Mouse (Mus musculus) myocyte (in vitro differentiated cells): ENCODE results near the gene Eddm3b. TPM values are rescaled to one million over a fixed set of nuclear protein-coding genes. Genes with fewer than 3 reads are reported as not detected.
A peak's percentile ranks its signal among the peaks of the same experiment; 100 is the strongest.

Source experiments
- H3K27me3 ChIP-seq: one replicate; pipeline ENCODE4 v1.6.1; 2011; ENCODE audit not compliant: control insufficient read depth, insufficient read depth, insufficient read length
- H3K36me3 ChIP-seq: one replicate; pipeline ENCODE4 v1.6.1; 2011; ENCODE audit not compliant: control insufficient read depth, insufficient read depth
- H3K4me2 ChIP-seq: one replicate; pipeline ENCODE4 v1.6.1; 2011; ENCODE audit warnings: low read depth, control low read depth
- H3K4me3 ChIP-seq: one replicate; pipeline ENCODE4 v1.5.1; 2011; ENCODE audit warnings: mild to moderate bottlenecking, control low read depth, moderate library complexity
- H3K79me2 ChIP-seq: one replicate; pipeline ENCODE4 v1.6.1; 2011; ENCODE audit not compliant: control insufficient read depth, insufficient read depth
- H3ac ChIP-seq: one replicate; pipeline ENCODE4 v1.6.1; 2011; ENCODE audit not compliant: control insufficient read depth, insufficient read length
- CEBPB ChIP-seq: IDR thresholded peaks from 2 replicates; pipeline ENCODE4 v1.6.1; 2011; ENCODE audit warnings: mild to moderate bottlenecking, moderate library complexity; ENCODE audit not compliant: poor library complexity, insufficient read depth, severe bottlenecking
- E2F4 ChIP-seq: IDR thresholded peaks from one replicate; pipeline ENCODE4 v1.6.1; 2011; ENCODE audit warnings: mild to moderate bottlenecking, control low read depth, moderate library complexity; ENCODE audit not compliant: insufficient read depth
- MAX ChIP-seq: IDR thresholded peaks from one replicate; pipeline ENCODE4 v1.6.1; 2011; ENCODE audit warnings: low read depth, mild to moderate bottlenecking, control low read depth
- MYOD1 ChIP-seq, 3 experiments: IDR thresholded peaks; one replicate each; pipeline ENCODE4 v1.6.1; 2011; ENCODE audit warnings: control low read depth in 2 of 3, low read depth in 2 of 3, mild to moderate bottlenecking in 2 of 3, moderate library complexity in 1 of 3; ENCODE audit not compliant: insufficient read length in 2 of 3, control insufficient read depth in 1 of 3
- MYOG ChIP-seq, 3 experiments: IDR thresholded peaks; one replicate each; pipeline ENCODE4 v1.6.1; 2011; ENCODE audit warnings: control low read depth in 2 of 3, low read depth in 2 of 3, mild to moderate bottlenecking in 2 of 3; ENCODE audit not compliant: insufficient read length in 2 of 3, control insufficient read depth in 1 of 3, insufficient read depth in 1 of 3
- POLR2A ChIP-seq: IDR thresholded peaks from one replicate; pipeline ENCODE4 v1.6.1; 2011; ENCODE audit warnings: low read depth, mild to moderate bottlenecking, control low read depth, moderate library complexity; ENCODE audit not compliant: insufficient read length
- POLR2AphosphoS2 ChIP-seq: IDR thresholded peaks from one replicate; pipeline ENCODE4 v1.6.1; 2011; ENCODE audit warnings: low read depth, control low read depth; ENCODE audit not compliant: insufficient read length
- REST ChIP-seq: IDR thresholded peaks from one replicate; pipeline ENCODE4 v1.6.1; 2011; ENCODE audit warnings: mild to moderate bottlenecking, control low read depth, moderate library complexity; ENCODE audit not compliant: insufficient read depth, insufficient read length
- SRF ChIP-seq: IDR thresholded peaks from one replicate; pipeline ENCODE4 v1.6.1; 2011; ENCODE audit warnings: low read depth; ENCODE audit not compliant: control insufficient read depth, insufficient read length
- TCF12 ChIP-seq: IDR thresholded peaks from one replicate; pipeline ENCODE4 v1.6.1; 2011; ENCODE audit warnings: mild to moderate bottlenecking, control low read depth; ENCODE audit not compliant: poor library complexity, insufficient read depth, severe bottlenecking
- TCF3 ChIP-seq: IDR thresholded peaks from one replicate; pipeline ENCODE4 v1.6.1; 2011; ENCODE audit warnings: low read depth, control low read depth; ENCODE audit not compliant: insufficient read length
- USF1 ChIP-seq: IDR thresholded peaks from one replicate; pipeline ENCODE4 v1.6.1; 2011; ENCODE audit warnings: low read depth, mild to moderate bottlenecking, control low read depth, moderate library complexity
- polyA plus RNA-seq: library from polyadenylated mRNA; unstranded; fragments of >200 nt; fragmentation: generic; extraction: Trizol; gene quantifications from one replicate; pipeline ENCODE4 v1.2.1, GENCODE M21; 2012; ENCODE audit warnings: missing spikeins

Eddm3b gene
- polyA plus RNA-seq, 1 experiment = 0.05 TPM

GRCm38 (mm10) chr14:51101284-51101683 lies 12.9 kb upstream of the Eddm3b start:
- H3K4me2 ChIP-seq = no peak overlapping the region
- TF ChIP-seq POLR2A (no peak), MAX (no peak), MYOD1 (IDR thresholded peaks at IDR 0.05; ENCODE audit: control insufficient read depth in 1 of 3, insufficient read length in 2 of 3, low read depth in 2 of 3) (no peak), POLR2AphosphoS2 (no peak), USF1 (no peak), SRF (no peak), TCF3 (no peak), REST (no peak), TCF12 (no peak), CEBPB (no peak), MYOG (IDR thresholded peaks at IDR 0.05; ENCODE audit: control insufficient read depth in 1 of 3, insufficient read depth in 1 of 3, insufficient read length in 2 of 3, low read depth in 2 of 3) (no peak)
- H3K79me2 ChIP-seq = no peaks in the 10 kb centered on the region
- no peak overlapping the region for H3ac ChIP-seq
- H3K36me3 ChIP-seq = no peaks in the 10 kb centered on the region
- no peak overlapping the region for H3K4me3 ChIP-seq
- no peaks in the 10 kb centered on the region for H3K27me3 ChIP-seq

DNA sequence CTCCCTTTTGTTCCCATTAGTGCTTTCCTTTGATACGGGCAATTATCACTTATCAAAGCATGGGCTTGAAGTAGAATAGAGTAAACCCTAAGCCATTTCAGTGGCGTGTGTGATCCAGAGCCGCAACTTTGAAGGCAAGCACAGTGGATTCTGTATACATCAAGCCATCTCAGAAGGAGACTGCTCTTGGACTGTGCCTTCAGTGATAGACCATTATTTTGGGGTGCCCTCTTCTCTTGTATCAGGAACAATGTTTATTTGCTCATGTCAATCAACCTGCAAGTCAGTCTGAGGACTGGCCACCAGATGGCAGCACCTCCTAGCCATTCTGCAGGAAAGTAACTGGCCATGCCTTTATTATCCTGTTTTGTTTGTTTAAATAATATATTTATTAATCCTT lies 11.0 kb upstream of the Eddm3b start:
- H3K27me3 ChIP-seq = no peaks in the 10 kb centered on the region
- no peak overlapping the region for H3ac ChIP-seq
- no peak overlapping the region for H3K4me2 ChIP-seq
- H3K4me3 ChIP-seq = no peak overlapping the region
- no peak for TF ChIP-seq CEBPB
- no peak for TF ChIP-seq POLR2A
- no peak for TF ChIP-seq MYOG (IDR thresholded peaks at IDR 0.05; ENCODE audit: control insufficient read depth in 1 of 3, insufficient read depth in 1 of 3, insufficient read length in 2 of 3, low read depth in 2 of 3)
- no peak for TF ChIP-seq MAX
- TF ChIP-seq REST = no peak
- TF ChIP-seq SRF = no peak
- TF ChIP-seq E2F4 = no peak
- no peaks in the 10 kb centered on the region for H3K36me3 ChIP-seq
- H3K79me2 ChIP-seq = no peaks in the 10 kb centered on the region

DNA sequence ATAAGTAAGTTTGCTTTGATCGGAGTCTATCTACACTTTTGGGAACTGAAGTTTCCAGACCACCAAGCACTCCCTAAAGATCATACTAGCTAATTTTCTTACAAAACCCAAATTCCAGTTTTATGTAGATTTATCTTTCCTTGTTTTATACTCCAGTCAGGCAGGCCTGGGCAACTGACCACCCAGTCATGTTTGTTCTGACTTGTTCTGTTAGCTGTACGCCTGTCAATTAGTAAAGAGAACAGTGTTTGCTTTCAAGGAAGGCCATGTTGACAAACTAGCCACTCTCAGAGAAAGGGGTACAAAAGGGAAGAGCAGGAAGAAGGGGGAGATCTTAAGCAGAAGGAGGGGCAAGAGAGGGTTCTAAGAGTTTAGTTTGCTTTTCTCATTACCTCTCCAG lies 9.9 kb upstream of the Eddm3b start:
- no peaks in the 10 kb centered on the region for H3K27me3 ChIP-seq
- H3ac ChIP-seq = no peak overlapping the region
- H3K36me3 ChIP-seq = no peaks in the 10 kb centered on the region
- H3K4me2 ChIP-seq = no peak overlapping the region
- H3K4me3 ChIP-seq = no peak overlapping the region
- H3K79me2 ChIP-seq = no peaks in the 10 kb centered on the region
- TF ChIP-seq SRF (no peak), POLR2AphosphoS2 (no peak), REST (no peak), MAX (no peak), MYOD1 (IDR thresholded peaks at IDR 0.05; ENCODE audit: control insufficient read depth in 1 of 3, insufficient read length in 2 of 3, low read depth in 2 of 3) (no peak), POLR2A (no peak), TCF12 (no peak), MYOG (IDR thresholded peaks at IDR 0.05; ENCODE audit: control insufficient read depth in 1 of 3, insufficient read depth in 1 of 3, insufficient read length in 2 of 3, low read depth in 2 of 3) (no peak), E2F4 (no peak), CEBPB (no peak), USF1 (no peak), TCF3 (no peak)

- no peak overlapping the region for H3K4me3 ChIP-seq
- no peaks in the 10 kb centered on the region for H3K36me3 ChIP-seq
- no peak overlapping the region for H3ac ChIP-seq
- H3K27me3 ChIP-seq = no peaks in the 10 kb centered on the region
- H3K79me2 ChIP-seq = no peaks in the 10 kb centered on the region
- TF ChIP-seq POLR2A (no peak), MYOD1 (IDR thresholded peaks at IDR 0.05; ENCODE audit: control insufficient read depth in 1 of 3, insufficient read length in 2 of 3, low read depth in 2 of 3) (no peak), E2F4 (no peak), REST (no peak), SRF (no peak), CEBPB (no peak), USF1 (no peak), TCF12 (no peak), MYOG (IDR thresholded peaks at IDR 0.05; ENCODE audit: control insufficient read depth in 1 of 3, insufficient read depth in 1 of 3, insufficient read length in 2 of 3, low read depth in 2 of 3) (no peak), POLR2AphosphoS2 (no peak), TCF3 (no peak), MAX (no peak)
- no peak overlapping the region for H3K4me2 ChIP-seq
Observed at GRCm38 (mm10) chr14:51106449-51106967, 7.7 kb upstream of the Eddm3b start.

DNA sequence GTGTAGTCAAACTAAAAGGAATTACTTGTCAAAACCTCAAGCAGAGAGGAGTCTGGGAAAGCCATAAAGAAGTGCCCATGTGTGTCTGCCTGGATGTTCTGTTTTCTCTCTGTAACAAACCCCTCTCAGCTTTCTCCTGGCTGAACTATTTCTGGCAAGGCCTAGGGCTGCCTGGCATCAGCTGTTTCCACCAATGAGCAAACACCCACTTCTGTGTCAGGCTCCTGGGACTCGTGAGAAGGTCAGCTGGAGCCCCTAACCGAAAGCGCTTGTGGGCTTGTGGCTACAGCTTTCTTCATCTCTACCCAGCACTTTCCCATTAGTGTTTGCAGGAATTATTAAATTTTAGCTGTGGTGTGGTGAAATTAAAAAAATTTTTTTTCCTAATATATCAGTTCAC lies 2.3 kb upstream of the Eddm3b start:
- no peaks in the 10 kb centered on the region for H3K36me3 ChIP-seq
- H3K4me3 ChIP-seq = no peak overlapping the region
- H3K4me2 ChIP-seq = peak overlapping the region; percentile 32
- no peaks in the 10 kb centered on the region for H3K27me3 ChIP-seq
- TF ChIP-seq POLR2A (no peak), TCF3 (no peak), POLR2AphosphoS2 (no peak), REST (no peak), USF1 (no peak), SRF (no peak), E2F4 (no peak), CEBPB (no peak), TCF12 (no peak), MYOD1 (IDR thresholded peaks at IDR 0.05; ENCODE audit: control insufficient read depth in 1 of 3, insufficient read length in 2 of 3, low read depth in 2 of 3) (peak; percentile 35 to 61 (median 46)), MYOG (IDR thresholded peaks at IDR 0.05; ENCODE audit: control insufficient read depth in 1 of 3, insufficient read depth in 1 of 3, insufficient read length in 2 of 3, low read depth in 2 of 3) (peak in 2 of 3 experiments; percentile 48 to 79), MAX (no peak)
- H3ac ChIP-seq = no peak overlapping the region
- H3K79me2 ChIP-seq = no peaks in the 10 kb centered on the region
